In the genomic region with DNA sequence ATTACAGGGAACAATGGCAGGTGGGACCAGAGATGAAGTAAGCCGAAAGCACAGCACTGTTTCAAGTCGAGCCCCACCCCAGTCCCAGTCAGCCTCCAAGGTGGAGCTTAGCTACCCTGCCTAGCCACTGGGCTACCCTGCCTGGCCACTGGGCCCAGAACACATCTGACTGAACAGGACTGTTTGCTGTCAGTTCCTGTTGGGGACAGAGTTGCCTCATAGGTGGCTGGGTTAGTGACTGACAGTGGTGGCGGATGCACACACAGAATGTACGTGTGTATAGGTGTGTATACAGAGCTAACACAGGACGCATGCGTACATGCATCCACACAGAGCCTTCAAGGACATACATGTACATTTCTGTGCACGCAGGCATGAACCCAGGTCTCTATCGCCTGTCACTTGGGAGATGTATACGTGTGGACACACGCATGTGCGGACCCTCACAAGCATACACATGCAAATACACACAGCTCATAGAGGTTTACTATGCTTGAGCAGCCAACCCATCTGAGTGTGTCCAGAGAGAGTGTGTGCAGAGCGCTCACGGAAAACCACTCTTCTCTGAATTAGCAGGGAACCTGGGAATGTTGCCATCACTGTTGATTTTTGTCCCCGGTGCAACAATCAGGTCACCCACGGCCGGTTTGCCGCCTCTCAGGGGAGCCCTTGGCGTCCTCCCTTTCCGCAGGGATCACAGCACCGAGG, we compare ENCODE assay signal across 8 mouse cellular contexts. TPM values are rescaled to one million over a fixed set of nuclear protein-coding genes. Genes with fewer than 3 reads are reported as not detected.
DNase-seq lines count a peak whose midpoint lies in the region; ATAC-seq and TF ChIP-seq lines count a peak whose summit lies in the region.

No protein-coding gene starts in this region.

- no peak for TF ChIP-seq CTCF in layer of hippocampus, adult 2 months (conservative IDR thresholded peaks at IDR 0.05)
- TF ChIP-seq CTCF in embryonic fibroblast, embryonic 13.5 days (IDR thresholded peaks at IDR 0.05; ENCODE audit: borderline replicate concordance, insufficient read depth, low read length): no peak
- no peak for TF ChIP-seq CTCF in intestine, postnatal 0 days (IDR thresholded peaks at IDR 0.05; ENCODE audit: low read depth)

- H3K9me3 ChIP-seq in intestine, postnatal 0 days (ENCODE audit: control insufficient read depth): no peaks in the 10 kb centered on the region

- peak overlapping the region; percentile 99 for H3K4me2 ChIP-seq in intestine, postnatal 0 days (replicated peaks; ENCODE audit: low read depth)
- peak overlapping the region; percentile 78 for H3K4me2 ChIP-seq in myocyte (ENCODE audit: low read depth)

- no peaks in the 10 kb centered on the region for H3K79me2 ChIP-seq in myocyte (ENCODE audit: control insufficient read depth, insufficient read depth)

- ATAC-seq in intestine, postnatal 0 days: 0 out of 2 replicates have a peak, but pooled peaks have one; percentile 18

- no peak overlapping the region for H3ac ChIP-seq in myocyte (ENCODE audit: control insufficient read depth, insufficient read length)

- no peak for TF ChIP-seq POLR2A in embryonic fibroblast, embryonic 13.5 days (IDR thresholded peaks at IDR 0.05; ENCODE audit: low read depth, low read length)
- TF ChIP-seq POLR2A in myocyte (IDR thresholded peaks at IDR 0.05; ENCODE audit: insufficient read length, low read depth): no peak

- H3K9ac ChIP-seq in intestine, postnatal 0 days (ENCODE audit: low read depth, low read length): peak overlapping the region; percentile 45; the same call in 1 of the 2 replicates

- no peaks in the 10 kb centered on the region for H3K4me1 ChIP-seq in embryonic fibroblast, embryonic 13.5 days (ENCODE audit: control insufficient read depth, insufficient read depth, low read length)
- H3K4me1 ChIP-seq in intestine, postnatal 0 days (replicated peaks; ENCODE audit: control insufficient read depth, insufficient read depth, low read length): no peaks in the 10 kb centered on the region

- no peaks in the 10 kb centered on the region for H3K36me3 ChIP-seq in intestine, postnatal 0 days (ENCODE audit: control insufficient read depth, insufficient read depth)
- H3K36me3 ChIP-seq in myocyte (ENCODE audit: control insufficient read depth, insufficient read depth): no peaks in the 10 kb centered on the region

- H3K4me3 ChIP-seq in layer of hippocampus, adult 2 months: peak overlapping the region; percentile 78
- H3K4me3 ChIP-seq in embryonic fibroblast, embryonic 13.5 days (ENCODE audit: insufficient read depth, low read length): peak overlapping the region; percentile 44
- peak overlapping the region; percentile 61 for H3K4me3 ChIP-seq in intestine, postnatal 0 days (ENCODE audit: low read depth, low read length)
- H3K4me3 ChIP-seq in myocyte: no peak overlapping the region

- H3K27me3 ChIP-seq in intestine, postnatal 0 days (replicated peaks; ENCODE audit: control insufficient read depth, insufficient read depth, low read length): peaks cover 8% of the 10 kb centered on the region
- peaks cover 20% of the 10 kb centered on the region for H3K27me3 ChIP-seq in myocyte (ENCODE audit: control insufficient read depth, insufficient read depth, insufficient read length)

- 32% methylated on average over 20 of the region's 20 CpGs for WGBS in intestine, postnatal 0 days

- no peak for DNase-seq in layer of hippocampus, adult 2 months (ENCODE audit: low spot score in 2 of 2)
- no peak for DNase-seq in layer of hippocampus, postnatal 14 days (ENCODE audit: low spot score in 2 of 2)
- no peak for DNase-seq in embryo, embryonic 10 days (ENCODE audit: low spot score)
- DNase-seq in layer of hippocampus, adult 11-12 months (ENCODE audit: low spot score): no peak
- DNase-seq in layer of hippocampus, postnatal 10 days (ENCODE audit: low spot score in 2 of 2): no peak

- H3K27ac ChIP-seq in layer of hippocampus, adult 2 months: peak overlapping the region; percentile 92
- H3K27ac ChIP-seq in embryonic fibroblast, embryonic 13.5 days (ENCODE audit: insufficient read depth, low read length): no peak overlapping the region
- H3K27ac ChIP-seq in intestine, postnatal 0 days (ENCODE audit: low read depth, low read length): no peak overlapping the region

TF ChIP-seq in myocyte, 11 proteins besides CTCF, POLR2A, EP300 and RAD21:
- TF ChIP-seq MYOD1 (IDR thresholded peaks at IDR 0.05; ENCODE audit: control insufficient read depth in 1 of 3, insufficient read length in 2 of 3, low read depth in 2 of 3) (no peak), POLR2AphosphoS2 (IDR thresholded peaks at IDR 0.05; ENCODE audit: insufficient read length, low read depth) (no peak), MYOG (IDR thresholded peaks at IDR 0.05; ENCODE audit: control insufficient read depth in 1 of 3, insufficient read depth in 1 of 3, insufficient read length in 2 of 3, low read depth in 2 of 3) (no peak), REST (IDR thresholded peaks at IDR 0.05; ENCODE audit: insufficient read depth, insufficient read length) (no peak), E2F4 (IDR thresholded peaks at IDR 0.05; ENCODE audit: insufficient read depth) (no peak), USF1 (IDR thresholded peaks at IDR 0.05; ENCODE audit: low read depth) (no peak), SRF (IDR thresholded peaks at IDR 0.05; ENCODE audit: control insufficient read depth, insufficient read length, low read depth) (no peak), MAX (IDR thresholded peaks at IDR 0.05; ENCODE audit: low read depth) (no peak), TCF3 (IDR thresholded peaks at IDR 0.05; ENCODE audit: insufficient read length, low read depth) (no peak), CEBPB (IDR thresholded peaks at IDR 0.05; ENCODE audit: insufficient read depth, poor library complexity, severe bottlenecking) (no peak), TCF12 (IDR thresholded peaks at IDR 0.05; ENCODE audit: insufficient read depth, poor library complexity, severe bottlenecking) (no peak)

RNA-seq across cellular contexts. Expression of gene Gjd3, which starts 1.4 kb away (rescaled TPM):
- 1 to 10 TPM; 1.3 to 2.0 TPM for total RNA-seq in layer of hippocampus, adult 2 months (2021)
- 1 to 10 TPM; 2.2 TPM for total RNA-seq in layer of hippocampus, postnatal 14 days (2021)
- not detected in 2 replicates for polyA plus RNA-seq in embryonic fibroblast, embryonic 13.5 days (2011; ENCODE audit: insufficient read length, low read depth, missing spikeins)
- 0.61 and 0.80 TPM in 2 replicates for polyA plus RNA-seq in intestine, postnatal 0 days (2015; fragmentation: Nextera tagmentation; extraction: Ambion mirVana)
- 0.05 TPM for polyA plus RNA-seq in myocyte (2012; fragmentation: generic; extraction: Trizol)
- 1 to 10 TPM; 2.4 to 3.6 TPM for total RNA-seq in layer of hippocampus, postnatal 10 days (2021)

RNA-seq across cellular contexts. Expression of gene Top2a, which starts 42.5 kb away (rescaled TPM):
- 1 to 10 TPM; 1.7 to 3.0 TPM for total RNA-seq in layer of hippocampus, adult 2 months (2021)
- 1 to 10 TPM; 8.1 to 9.8 TPM for total RNA-seq in layer of hippocampus, postnatal 14 days (2021)
- polyA plus RNA-seq in embryonic fibroblast, embryonic 13.5 days (2011; ENCODE audit: insufficient read length, low read depth, missing spikeins): 141 and 227 TPM in 2 replicates
- polyA plus RNA-seq in intestine, postnatal 0 days (2015; fragmentation: Nextera tagmentation; extraction: Ambion mirVana): 40.9 and 41.8 TPM in 2 replicates
- polyA plus RNA-seq in myocyte (2012; fragmentation: generic; extraction: Trizol): 39.9 TPM
- 10 to 100 TPM; 16.6 to 19.1 TPM for total RNA-seq in layer of hippocampus, postnatal 10 days (2021)

RNA-seq across cellular contexts. Expression of gene Rara, which starts 53.8 kb away (rescaled TPM):
- total RNA-seq in layer of hippocampus, adult 2 months (2021): 10 to 100 TPM; 15.4 to 19.0 TPM
- 10 to 100 TPM; 20.2 to 20.3 TPM for total RNA-seq in layer of hippocampus, postnatal 14 days (2021)
- polyA plus RNA-seq in embryonic fibroblast, embryonic 13.5 days (2011; ENCODE audit: insufficient read length, low read depth, missing spikeins): 26.8 and 28.2 TPM in 2 replicates
- polyA plus RNA-seq in intestine, postnatal 0 days (2015; fragmentation: Nextera tagmentation; extraction: Ambion mirVana): 22.2 and 22.4 TPM in 2 replicates
- 27.3 TPM for polyA plus RNA-seq in myocyte (2012; fragmentation: generic; extraction: Trizol)
- total RNA-seq in layer of hippocampus, postnatal 10 days (2021): 10 to 100 TPM; 21.7 to 24.0 TPM

RNA-seq across cellular contexts. Expression of gene Igfbp4, which starts 59.6 kb away (rescaled TPM):
- 10 to 100 TPM; 69.4 to 71.9 TPM for total RNA-seq in layer of hippocampus, adult 2 months (2021)
- total RNA-seq in layer of hippocampus, postnatal 14 days (2021): 100 to 1,000 TPM in 1 of 2 experiments, 10 to 100 TPM in 1; 93.6 to 121 TPM
- polyA plus RNA-seq in embryonic fibroblast, embryonic 13.5 days (2011; ENCODE audit: insufficient read length, low read depth, missing spikeins): 212 and 419 TPM in 2 replicates
- polyA plus RNA-seq in intestine, postnatal 0 days (2015; fragmentation: Nextera tagmentation; extraction: Ambion mirVana): 174 and 176 TPM in 2 replicates
- 58.6 TPM for polyA plus RNA-seq in myocyte (2012; fragmentation: generic; extraction: Trizol)
- 10 to 100 TPM; 95.0 to 96.7 TPM for total RNA-seq in layer of hippocampus, postnatal 10 days (2021)
